Mouse (Mus musculus) testis, adult 2 months (tissue): ENCODE data around the gene Ppargc1a. TPM values are rescaled to one million over a fixed set of nuclear protein-coding genes. Genes with fewer than 3 reads are reported as not detected.

Experiments
- H3K27ac ChIP-seq: fragments of 200-500 bp; 2 replicates; pipeline ENCODE4 v1.5.1; 2012; ENCODE audit warnings: low read depth, low read length; ENCODE audit not compliant: control insufficient read depth, insufficient read depth
- H3K27me3 ChIP-seq: fragments of 200-500 bp; 2 replicates; pipeline ENCODE4 v1.6.1; 2012; ENCODE audit warnings: mild to moderate bottlenecking, low read length, moderate library complexity; ENCODE audit not compliant: control insufficient read depth, insufficient read depth
- H3K36me3 ChIP-seq: fragments of 200-500 bp; 2 replicates; pipeline ENCODE4 v1.6.1; 2012; ENCODE audit warnings: mild to moderate bottlenecking, low read length; ENCODE audit not compliant: control insufficient read depth, insufficient read depth
- H3K4me1 ChIP-seq: fragments of 200-500 bp; 2 replicates; pipeline ENCODE4 v1.6.1; 2012; ENCODE audit warnings: low read length; ENCODE audit not compliant: control insufficient read depth, insufficient read depth
- H3K4me3 ChIP-seq: fragments of 200-500 bp; 2 replicates; pipeline ENCODE4 v1.5.1; 2012; ENCODE audit warnings: low read depth, mild to moderate bottlenecking, low read length, moderate library complexity, mixed read lengths; ENCODE audit not compliant: control insufficient read depth
- CTCF ChIP-seq: fragments of 200-500 bp; IDR thresholded peaks from 2 replicates; pipeline ENCODE4 v1.5.1; 2012; ENCODE audit warnings: low read depth, mild to moderate bottlenecking, inconsistent platforms, low read length, moderate library complexity; ENCODE audit not compliant: control insufficient read depth, insufficient read depth, insufficient replicate concordance
- POLR2A ChIP-seq: fragments of 200-500 bp; IDR thresholded peaks from 2 replicates; pipeline ENCODE4 v1.6.1; 2012; ENCODE audit warnings: low read depth, mild to moderate bottlenecking, inconsistent platforms, low read length, moderate library complexity; ENCODE audit not compliant: control insufficient read depth
- polyA plus RNA-seq: library from polyadenylated mRNA; depleted of rRNA; stranded (reverse); fragments of >200 nt; gene quantifications from 2 replicates; pipeline ENCODE4 v1.2.3, GENCODE M21; 2012; rRNA removed

The Ppargc1a gene
- polyA plus RNA-seq, result 0.81 and 0.89 TPM in 2 replicates

DNA sequence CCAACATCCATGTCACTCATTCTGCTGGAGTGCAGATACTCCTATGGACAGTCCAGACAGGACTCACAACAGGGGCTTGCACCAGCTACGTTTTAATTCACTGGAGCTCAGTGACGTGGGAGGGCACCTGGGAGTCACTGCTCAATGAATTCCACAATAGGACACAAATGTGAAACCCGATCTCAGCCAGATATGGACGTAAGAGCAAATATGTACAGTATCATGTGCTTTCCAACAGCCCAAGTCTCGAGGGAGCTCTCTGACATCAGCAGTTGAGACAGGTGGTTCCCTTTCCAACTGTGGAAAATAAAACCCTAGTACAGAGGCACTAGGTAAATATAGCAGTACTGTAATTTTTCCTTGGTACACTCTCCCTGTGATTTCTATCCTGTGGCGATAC, at the start of gene Ppargc1a:
Gene Ppargc1a (minus strand): TSS at position 68 of the 400 bp plus-strand sequence.
- H3K4me1 ChIP-seq, result no peaks in the 10 kb centered on the region
- H3K4me3 ChIP-seq, result no peak within 1 kb of the TSS
- H3K27me3 ChIP-seq, result no peaks in the 10 kb centered on the region
- no peak within 1 kb of the TSS for H3K27ac ChIP-seq
- no peak for TF ChIP-seq CTCF
- TF ChIP-seq POLR2A, result no peak
- no peaks in the 10 kb centered on the region for H3K36me3 ChIP-seq

DNA sequence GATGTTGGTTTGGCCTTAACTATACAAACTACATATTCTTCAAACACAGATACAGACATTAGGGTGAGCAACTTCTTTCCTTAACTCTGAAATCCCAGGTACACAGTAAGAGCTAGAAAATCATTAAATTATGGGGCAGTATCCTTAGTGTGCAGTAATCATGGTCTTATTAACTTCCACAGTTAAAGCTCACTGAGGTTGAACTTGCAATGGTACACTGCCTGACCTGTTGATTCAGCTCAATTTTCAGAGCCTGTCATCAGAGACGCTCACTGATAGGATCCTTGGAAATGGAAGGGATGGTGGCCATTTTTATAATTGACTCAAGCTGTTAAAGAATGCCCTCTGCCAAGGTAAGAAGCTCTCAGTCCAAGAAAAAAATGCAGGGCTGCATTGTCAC, 49.4 kb upstream of the Ppargc1a start:
- TF ChIP-seq POLR2A, result no peak
- Histone ChIP-seq H3K27ac (no peak overlapping the region), H3K4me3 (no peak overlapping the region), H3K4me1 (no peaks in the 10 kb centered on the region), H3K36me3 (no peaks in the 10 kb centered on the region), H3K27me3 (no peaks in the 10 kb centered on the region)

DNA sequence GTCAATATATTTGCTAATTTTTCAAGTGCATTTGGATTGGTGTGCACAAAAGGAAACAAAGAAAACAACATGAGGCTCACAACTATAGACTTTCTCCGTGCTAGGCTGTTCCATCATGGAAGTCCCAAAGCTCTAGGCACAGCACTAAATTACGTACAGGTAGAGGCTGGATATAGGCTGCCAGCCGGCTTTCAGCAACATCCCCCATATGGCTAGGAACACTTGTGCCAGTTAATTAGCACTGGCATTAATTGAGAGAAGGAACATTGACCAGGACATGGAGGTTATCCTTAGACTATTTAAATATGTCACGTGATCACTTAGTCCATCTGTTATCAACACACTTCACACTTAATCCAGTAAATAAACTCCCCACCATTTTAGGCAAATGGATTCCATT, 44.5 kb upstream of the Ppargc1a start:
- TF ChIP-seq POLR2A, result no peak
- no peak for TF ChIP-seq CTCF
- Histone ChIP-seq H3K36me3 (no peaks in the 10 kb centered on the region), H3K27ac (no peak overlapping the region), H3K27me3 (no peaks in the 10 kb centered on the region), H3K4me3 (no peak overlapping the region), H3K4me1 (peaks cover 3% of the 10 kb centered on the region; the same call in 1 of the 2 replicates)

DNA sequence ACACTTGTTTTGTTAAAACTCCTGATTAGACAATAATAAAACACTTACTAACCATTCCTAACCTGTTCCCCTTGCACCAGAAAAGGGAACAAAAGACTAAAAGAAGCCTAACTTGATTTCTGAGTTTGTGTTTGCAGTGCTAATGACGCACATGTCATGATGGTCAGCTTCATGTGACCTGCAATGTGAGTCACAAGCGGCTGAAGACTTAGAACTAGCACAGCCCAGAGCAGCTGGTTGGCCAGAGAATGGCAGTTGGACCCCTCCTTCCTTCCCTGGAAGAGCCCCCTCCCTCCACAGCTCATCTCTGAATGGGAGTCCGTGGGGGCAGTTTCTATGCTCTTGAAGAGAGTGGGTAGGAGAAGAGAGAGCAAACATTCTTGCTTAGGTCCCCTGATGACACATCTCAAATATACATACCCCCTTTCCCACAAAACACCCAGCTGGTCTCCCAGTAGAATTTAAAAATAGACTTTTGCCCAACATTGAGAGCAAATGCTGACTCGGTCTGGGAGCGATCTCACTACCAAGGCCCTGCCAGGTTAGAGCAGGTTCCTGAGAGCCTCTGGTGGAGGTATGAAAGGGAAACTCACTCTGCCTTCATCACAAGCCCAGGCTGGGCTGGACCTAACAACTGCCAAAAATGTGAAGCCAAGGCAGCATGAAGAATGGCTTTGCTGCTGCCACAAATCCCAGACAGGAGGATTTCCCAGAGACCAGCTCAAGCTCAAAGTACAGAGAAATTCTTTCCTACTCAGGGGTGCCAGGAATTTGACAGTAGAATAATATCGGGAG, 40.4 kb upstream of the Ppargc1a start:
- H3K4me3 ChIP-seq, result no peak overlapping the region
- TF ChIP-seq POLR2A (no peak), CTCF (no peak)
- no peaks in the 10 kb centered on the region for H3K27me3 ChIP-seq
- no peaks in the 10 kb centered on the region for H3K36me3 ChIP-seq
- H3K27ac ChIP-seq, result no peak overlapping the region
- peaks cover 3% of the 10 kb centered on the region; the same call in 1 of the 2 replicates for H3K4me1 ChIP-seq

DNA sequence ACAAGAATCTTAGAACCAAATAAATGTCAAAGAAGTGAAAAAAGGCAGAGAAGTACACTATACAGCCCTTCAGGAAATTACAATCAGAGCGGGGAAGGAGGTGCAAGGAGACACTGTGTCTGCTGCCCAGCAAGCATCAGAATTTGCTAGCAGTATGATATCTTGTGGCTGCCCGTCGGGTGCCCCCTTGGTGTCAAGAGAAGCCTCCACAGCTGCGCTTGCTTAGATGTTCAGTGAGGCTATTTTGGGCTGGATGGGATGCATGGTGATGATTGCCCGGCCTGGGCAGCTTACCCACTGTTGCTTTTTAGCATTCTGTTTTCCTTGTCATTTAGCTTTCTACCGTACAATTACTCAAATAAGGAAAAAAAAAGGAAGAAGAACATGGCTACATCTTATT, 32.0 kb upstream of the Ppargc1a start:
- Histone ChIP-seq H3K36me3 (no peaks in the 10 kb centered on the region), H3K4me3 (no peak overlapping the region), H3K27ac (no peak overlapping the region), H3K4me1 (no peaks in the 10 kb centered on the region), H3K27me3 (no peaks in the 10 kb centered on the region)
- TF ChIP-seq POLR2A (no peak), CTCF (no peak)

DNA sequence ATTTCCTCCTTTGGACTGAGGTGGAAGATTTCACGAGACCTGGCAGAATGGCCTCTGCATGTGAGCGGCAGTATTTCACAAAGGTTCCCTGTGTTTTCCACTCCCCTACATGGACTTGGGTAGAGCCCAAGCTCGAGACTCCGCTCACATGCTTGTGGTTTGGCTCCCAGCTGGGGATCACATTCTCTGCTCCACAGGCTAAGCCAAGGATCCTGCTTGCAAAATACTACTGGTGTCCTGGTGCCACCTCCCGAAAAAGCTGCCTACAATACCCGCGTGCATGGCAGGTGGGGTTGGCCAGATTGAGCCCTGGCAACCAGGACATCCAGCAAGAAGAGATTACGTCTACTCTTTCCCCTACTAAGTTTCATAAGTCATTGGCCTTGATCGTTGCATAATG, 28.1 kb upstream of the Ppargc1a start:
- TF ChIP-seq POLR2A (no peak), CTCF (no peak)
- Histone ChIP-seq H3K36me3 (no peaks in the 10 kb centered on the region), H3K4me1 (no peaks in the 10 kb centered on the region), H3K27ac (no peak overlapping the region), H3K4me3 (no peak overlapping the region), H3K27me3 (no peaks in the 10 kb centered on the region)

DNA sequence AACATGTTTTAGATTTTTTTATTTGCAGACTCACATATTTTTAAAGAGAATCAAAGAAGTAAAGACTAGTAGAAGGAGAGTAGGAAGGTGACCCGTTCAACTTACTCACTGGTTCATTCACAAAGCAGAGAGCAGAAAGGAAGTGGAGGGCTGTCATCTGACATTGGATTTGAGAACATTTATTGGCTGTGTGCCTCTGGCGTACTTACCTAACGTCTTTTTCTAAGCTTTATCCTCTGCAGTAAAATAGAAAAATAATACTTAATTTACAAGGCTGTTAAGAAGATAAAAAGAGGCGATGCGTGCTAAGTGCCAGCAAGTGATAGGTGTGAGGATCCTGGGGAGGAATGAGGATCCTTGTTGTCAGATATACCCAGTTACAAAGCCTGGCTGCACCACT, 24.7 kb upstream of the Ppargc1a start:
- no peak overlapping the region for H3K4me3 ChIP-seq
- H3K4me1 ChIP-seq, result no peaks in the 10 kb centered on the region
- H3K36me3 ChIP-seq, result no peaks in the 10 kb centered on the region
- no peaks in the 10 kb centered on the region for H3K27me3 ChIP-seq
- TF ChIP-seq POLR2A (no peak), CTCF (no peak)
- H3K27ac ChIP-seq, result no peak overlapping the region
